Mouse (Mus musculus) limb, embryonic 14.5 days (tissue): ENCODE measurements at regions not wholly inside any gene's neighbourhood (a gene's known extent, or its start where the extent isn't known, plus 50 kb on each side); places are given as distances from the start of the nearest gene placed in this dataset.
A peak's percentile ranks its signal among the peaks of the same experiment; 100 is the strongest.

Experiments
- ATAC-seq: fragments of 200-750 bp; cut with Nextera tagmentation; 2 replicates; pipeline ENCODE4 v1.8.0; 2017; ENCODE audit warnings: low read depth, moderate number of reproducible peaks, moderate TSS enrichment; ENCODE audit not compliant: low FRiP score
- DNase-seq: peaks from one replicate; pipeline ENCODE4 v3.0.0-alpha.2; 2015; ENCODE audit warnings: low spot score
- H3K27ac ChIP-seq: fragments of 300-500 bp; sonication (generic); replicated peaks from 2 replicates; pipeline ENCODE4 v1.5.1; 2014; ENCODE audit warnings: low read depth, mild to moderate bottlenecking, low read length, moderate library complexity, mixed read lengths
- H3K27me3 ChIP-seq: fragments of 300-500 bp; sonication (generic); 2 replicates; pipeline ENCODE4 v1.6.1; 2014; ENCODE audit warnings: low read length, mixed read lengths; ENCODE audit not compliant: control insufficient read depth, insufficient read depth
- H3K36me3 ChIP-seq: fragments of 300-500 bp; sonication (generic); 2 replicates; pipeline ENCODE4 v1.6.1; 2014; ENCODE audit warnings: mild to moderate bottlenecking, low read length, moderate library complexity, mixed read lengths; ENCODE audit not compliant: control insufficient read depth, insufficient read depth
- H3K4me1 ChIP-seq: fragments of 300-500 bp; sonication (generic); 2 replicates; pipeline ENCODE4 v1.6.1; 2014; ENCODE audit warnings: antibody characterized with exemption, low read length, mixed read lengths; ENCODE audit not compliant: control insufficient read depth, insufficient read depth
- H3K4me2 ChIP-seq: fragments of 300-500 bp; sonication (generic); replicated peaks from 2 replicates; pipeline ENCODE4 v1.6.1; 2014; ENCODE audit warnings: low read depth, mild to moderate bottlenecking, low read length, moderate library complexity; ENCODE audit not compliant: severe bottlenecking
- H3K4me3 ChIP-seq: fragments of 300-500 bp; sonication (generic); replicated peaks from 2 replicates; pipeline ENCODE4 v1.5.1; 2014; ENCODE audit warnings: low read length
- H3K9ac ChIP-seq: fragments of 300-500 bp; sonication (generic); 2 replicates; pipeline ENCODE4 v1.6.1; 2014; ENCODE audit warnings: mild to moderate bottlenecking, low read depth, low read length, moderate library complexity; ENCODE audit not compliant: severe bottlenecking
- H3K9me3 ChIP-seq: fragments of 300-500 bp; sonication (generic); 2 replicates; pipeline ENCODE4 v1.6.1; 2016; ENCODE audit warnings: low read length; ENCODE audit not compliant: control insufficient read depth
- POLR2A ChIP-seq: fragments of 200-500 bp; IDR thresholded peaks from 2 replicates; pipeline ENCODE4 v1.8.0; 2012; ENCODE audit warnings: inconsistent platforms, mild to moderate bottlenecking, moderate library complexity, borderline replicate concordance; ENCODE audit not compliant: insufficient read depth, insufficient read length; ENCODE audit errors: extremely low read depth
- WGBS: fragments of 180-500 bp; shearing (Covaris S2); extraction: QIAGEN DNeasy Blood & Tissue Kit; methylation state at CpG from one replicate; pipeline ENCODE4 v1.1.7; 2014; 5-methylcytosine and 5-hydroxymethylcytosine counted together

DNA sequence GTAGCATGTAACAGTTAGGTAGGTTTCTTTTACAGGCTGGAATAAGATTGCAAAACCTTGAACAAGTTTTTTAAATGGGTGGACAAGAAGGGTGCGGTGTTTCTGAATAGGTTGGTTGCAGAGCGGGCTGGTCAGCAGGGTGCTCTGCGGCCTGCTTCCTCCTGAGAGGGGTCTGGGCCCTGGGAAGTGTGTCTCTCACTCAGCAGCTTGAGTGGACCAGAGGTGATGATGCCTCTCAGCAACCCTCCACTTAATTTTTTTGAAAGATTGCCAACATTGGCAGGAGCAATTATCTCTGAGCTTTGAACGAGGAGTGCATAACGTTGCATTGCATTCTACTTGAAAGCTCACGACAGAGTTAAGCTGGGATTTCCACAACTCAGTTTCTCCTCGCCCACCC is 108.3 kb upstream of the Lnx1 start:
- Histone ChIP-seq H3K9ac (no peak overlapping the region), H3K9me3 (no peaks in the 10 kb centered on the region), H3K4me3 (no peak overlapping the region), H3K27me3 (no peaks in the 10 kb centered on the region), H3K36me3 (no peaks in the 10 kb centered on the region), H3K27ac (no peak overlapping the region), H3K4me1 (no peaks in the 10 kb centered on the region), H3K4me2 (no peak overlapping the region)
- DNase-seq, result no peak
- TF ChIP-seq POLR2A, result no peak
- ATAC-seq, result no peak
- WGBS, result 68% methylated on average over 7 of the region's 7 CpGs

DNA sequence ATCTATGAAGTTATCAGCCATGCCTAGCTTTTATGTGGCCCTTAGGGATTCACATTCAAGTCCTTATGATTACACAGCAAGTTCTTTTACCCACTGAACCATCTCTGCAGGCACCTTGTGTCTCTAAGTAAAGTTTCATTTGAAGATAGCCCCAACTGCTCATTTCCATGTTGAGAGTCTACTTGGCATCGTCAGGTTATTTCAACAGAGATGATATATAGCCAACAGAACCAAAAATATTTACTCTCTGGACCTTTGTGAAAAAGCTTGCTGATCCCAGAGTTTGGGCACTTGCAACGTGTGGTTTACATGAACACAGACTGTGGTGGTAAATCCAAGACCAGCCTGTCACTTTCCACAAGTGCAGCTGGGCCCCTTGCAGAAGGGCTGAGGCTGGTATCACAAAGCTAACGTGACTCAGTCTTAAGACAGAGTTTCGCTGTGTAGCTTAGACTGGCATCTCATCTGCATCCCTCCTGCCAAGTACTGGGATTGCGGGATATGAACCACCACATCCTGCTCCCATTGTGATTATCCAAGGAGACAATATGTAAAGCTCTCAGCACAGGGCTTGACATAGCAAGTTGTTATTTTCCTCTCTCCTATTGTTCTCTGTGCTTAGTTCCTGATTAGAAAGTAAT is 105.0 kb upstream of the Lnx1 start:
- DNase-seq (no peak), ATAC-seq (no peak)
- WGBS, result 72% methylated on average over 5 of the region's 5 CpGs

DNA sequence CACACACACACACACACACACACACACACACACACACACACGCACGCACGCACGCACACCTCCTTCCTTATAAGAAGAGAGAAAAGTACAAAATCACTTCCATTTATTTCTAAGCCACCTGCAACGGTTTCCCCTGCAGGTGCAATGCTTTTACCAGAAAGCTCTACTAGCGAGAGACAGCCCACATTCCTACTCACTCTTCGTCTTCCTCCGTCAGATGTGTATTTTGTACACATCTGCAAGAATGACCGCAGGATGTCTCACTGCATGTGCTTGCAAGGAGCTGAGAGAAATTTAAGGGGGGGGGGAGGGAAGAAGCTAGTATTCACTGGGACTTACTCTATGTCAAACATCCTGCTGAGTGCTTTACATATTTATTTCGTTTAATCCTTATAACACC is 99.2 kb upstream of the Lnx1 start:
- H3K9ac ChIP-seq, result no peak overlapping the region
- no peaks in the 10 kb centered on the region for H3K9me3 ChIP-seq
- WGBS, result 54% methylated on average over 10 of the region's 10 CpGs
- no peak overlapping the region for H3K4me3 ChIP-seq
- H3K4me1 ChIP-seq, result peaks cover 5% of the 10 kb centered on the region; the same call in 1 of the 2 replicates
- no peaks in the 10 kb centered on the region for H3K27me3 ChIP-seq
- DNase-seq (no peak), ATAC-seq (no peak)
- H3K36me3 ChIP-seq, result no peaks in the 10 kb centered on the region
- no peak overlapping the region for H3K4me2 ChIP-seq
- no peak overlapping the region for H3K27ac ChIP-seq
- TF ChIP-seq POLR2A, result no peak

More for the DNA sequence above, 105.0 kb upstream of the Lnx1 start:
- Histone ChIP-seq H3K4me1 (no peaks in the 10 kb centered on the region), H3K9ac (no peak overlapping the region), H3K4me3 (no peak overlapping the region), H3K36me3 (no peaks in the 10 kb centered on the region), H3K27ac (no peak overlapping the region), H3K9me3 (no peaks in the 10 kb centered on the region), H3K27me3 (no peaks in the 10 kb centered on the region), H3K4me2 (no peak overlapping the region)
- no peak for TF ChIP-seq POLR2A

DNA sequence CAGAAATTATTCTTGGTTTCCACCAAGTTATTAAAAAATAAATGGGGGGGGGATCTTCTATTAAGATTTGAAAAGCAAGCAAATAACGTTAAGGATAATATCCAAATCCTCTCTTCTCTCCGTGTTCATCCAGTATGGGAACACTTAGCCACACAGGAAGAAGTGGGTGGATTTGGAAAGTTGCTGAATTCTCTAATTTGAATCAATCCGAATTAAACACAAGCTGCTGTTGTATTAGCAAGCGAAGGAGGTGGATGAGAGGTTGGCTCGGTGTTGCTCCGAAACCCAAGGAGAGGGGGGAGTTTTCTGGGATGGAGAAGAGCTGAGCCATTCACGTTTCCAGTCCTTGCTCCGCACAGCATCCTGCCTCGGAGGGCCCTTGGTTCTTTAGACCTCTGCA is 97.6 kb upstream of the Lnx1 start:
- H3K27ac ChIP-seq, result no peak overlapping the region
- no peaks in the 10 kb centered on the region for H3K9me3 ChIP-seq
- no peak overlapping the region for H3K9ac ChIP-seq
- ATAC-seq (no peak), DNase-seq (no peak)
- H3K4me1 ChIP-seq, result peaks cover 11% of the 10 kb centered on the region
- no peak for TF ChIP-seq POLR2A
- H3K36me3 ChIP-seq, result no peaks in the 10 kb centered on the region
- 74% methylated on average over 9 of the region's 9 CpGs for WGBS
- no peak overlapping the region for H3K4me3 ChIP-seq
- no peaks in the 10 kb centered on the region for H3K27me3 ChIP-seq
- no peak overlapping the region for H3K4me2 ChIP-seq

DNA sequence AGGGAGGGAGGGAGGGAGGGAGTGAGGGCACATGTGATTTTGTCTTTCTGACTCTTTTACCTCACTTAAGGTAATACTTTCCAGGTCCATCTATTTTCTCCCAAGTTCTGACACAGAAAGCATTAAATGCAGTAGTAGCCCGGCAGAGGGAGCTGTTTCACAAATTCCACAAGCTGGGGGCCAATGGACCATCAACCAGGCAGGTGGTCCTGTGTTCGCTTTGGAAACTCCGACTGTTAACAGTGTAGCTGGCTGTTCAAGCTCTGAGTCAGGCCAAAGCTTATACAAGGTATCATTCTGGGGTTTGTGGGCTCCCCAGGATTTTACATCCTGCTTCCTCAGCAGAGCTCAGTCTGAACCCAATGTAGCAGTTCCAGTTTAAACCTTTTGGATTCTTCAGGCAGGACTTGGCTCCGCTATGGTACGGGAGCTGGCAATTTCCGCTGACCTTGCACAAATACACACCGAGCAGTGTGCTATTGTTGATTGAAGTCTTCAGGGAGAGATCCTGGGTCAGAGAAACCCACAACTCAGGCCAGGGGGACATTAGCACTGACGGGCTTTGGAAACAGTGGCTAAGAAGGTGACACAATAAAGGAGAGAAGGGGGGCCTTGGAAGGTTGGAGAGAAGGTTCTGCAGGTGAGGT is 93.8 kb upstream of the Lnx1 start:
- Histone ChIP-seq H3K27ac (0 out of 2 replicates have a peak overlapping the region, but pooled peaks have one; percentile 7), H3K4me2 (no peak overlapping the region), H3K4me3 (no peak overlapping the region), H3K9ac (no peak overlapping the region), H3K27me3 (no peaks in the 10 kb centered on the region), H3K4me1 (peaks cover 26% of the 10 kb centered on the region), H3K36me3 (no peaks in the 10 kb centered on the region), H3K9me3 (no peaks in the 10 kb centered on the region)
- TF ChIP-seq POLR2A, result no peak
- ATAC-seq (peak; percentile 76), DNase-seq (peak; percentile 89)
- WGBS, result 32% methylated on average over 8 of the region's 8 CpGs
